Mouse (Mus musculus): ENCODE results near the gene BC005624.
A peak's percentile ranks its signal among the peaks of the same experiment; 100 is the strongest.

Gene BC005624

GRCm38 (mm10) chr2:30981790-30982513 lies at the start of gene BC005624, which contains the start of gene Usp20:
Gene BC005624 (minus strand): TSS chr2:30982201.
Gene Usp20 (plus strand): TSS chr2:30982279.
- peak; percentile 98 to 99 for DNase-seq (ENCODE audit: low read depth in 1 of 2, low spot score in 2 of 2)

- no peak for DNase-seq (ENCODE audit: low read depth in 1 of 2, low spot score in 2 of 2)
These were observed 44.6 kb upstream of the BC005624 start for GRCm38 (mm10) chr2:31026642-31027041.

- no peak for DNase-seq (ENCODE audit: low read depth in 1 of 2, low spot score in 2 of 2)
These were observed 43.5 kb upstream of the BC005624 start for GRCm38 (mm10) chr2:31025458-31025857.

- peak; percentile 19 to 24 for DNase-seq (ENCODE audit: low read depth in 1 of 2, low spot score in 2 of 2)
These were observed 42.8 kb upstream of the BC005624 start for GRCm38 (mm10) chr2:31024618-31025370.

GRCm38 (mm10) chr2:31023940-31024339 lies 41.9 kb upstream of the BC005624 start:
- no peak for DNase-seq (ENCODE audit: low read depth in 1 of 2, low spot score in 2 of 2)

- DNase-seq (ENCODE audit: low read depth in 1 of 2, low spot score in 2 of 2), result no peak
These were observed 38.2 kb upstream of the BC005624 start for GRCm38 (mm10) chr2:31020202-31020601.

GRCm38 (mm10) chr2:31019011-31019410 lies 37.0 kb upstream of the BC005624 start:
- no peak for DNase-seq (ENCODE audit: low read depth in 1 of 2, low spot score in 2 of 2)

GRCm38 (mm10) chr2:31018519-31018918 lies 36.5 kb upstream of the BC005624 start:
- no peak for DNase-seq (ENCODE audit: low read depth in 1 of 2, low spot score in 2 of 2)

GRCm38 (mm10) chr2:31017625-31018317 lies 35.8 kb upstream of the BC005624 start:
- no peak for DNase-seq (ENCODE audit: low read depth in 1 of 2, low spot score in 2 of 2)

- no peak for DNase-seq (ENCODE audit: low read depth in 1 of 2, low spot score in 2 of 2)
These were observed 31.5 kb upstream of the BC005624 start for GRCm38 (mm10) chr2:31013371-31014120.

- no peak for DNase-seq (ENCODE audit: low read depth in 1 of 2, low spot score in 2 of 2)
These were observed 25.2 kb upstream of the BC005624 start for GRCm38 (mm10) chr2:31007208-31007607.

- DNase-seq (ENCODE audit: low read depth in 1 of 2, low spot score in 2 of 2), result no peak
These were observed 24.4 kb upstream of the BC005624 start for GRCm38 (mm10) chr2:31006434-31006833.

GRCm38 (mm10) chr2:31005453-31005852 lies 23.5 kb upstream of the BC005624 start:
- DNase-seq (ENCODE audit: low read depth in 1 of 2, low spot score in 2 of 2), result no peak

- DNase-seq (ENCODE audit: low read depth in 1 of 2, low spot score in 2 of 2), result no peak
These were observed 20.9 kb upstream of the BC005624 start for GRCm38 (mm10) chr2:31002857-31003256.

- DNase-seq (ENCODE audit: low read depth in 1 of 2, low spot score in 2 of 2), result no peak
These were observed 16.7 kb upstream of the BC005624 start for GRCm38 (mm10) chr2:30998443-30999260.

GRCm38 (mm10) chr2:30995432-30995996 lies 13.5 kb upstream of the BC005624 start:
- no peak for DNase-seq (ENCODE audit: low read depth in 1 of 2, low spot score in 2 of 2)

GRCm38 (mm10) chr2:30994853-30995252 lies 12.9 kb upstream of the BC005624 start:
- DNase-seq (ENCODE audit: low read depth in 1 of 2, low spot score in 2 of 2), result no peak

GRCm38 (mm10) chr2:30990221-30990620 lies 8.2 kb upstream of the BC005624 start:
- no peak for DNase-seq (ENCODE audit: low read depth in 1 of 2, low spot score in 2 of 2)

- no peak for DNase-seq (ENCODE audit: low read depth in 1 of 2, low spot score in 2 of 2)
These were observed 3.4 kb upstream of the BC005624 start for GRCm38 (mm10) chr2:30985111-30986020.
